Mouse (Mus musculus): ENCODE data around the gene Lcn8. TPM values are rescaled to one million over a fixed set of nuclear protein-coding genes. Genes with fewer than 3 reads are reported as not detected.

The Lcn8 gene
- total and polyA plus RNA-seq, 3 experiments: not detected

- Histone ChIP-seq H3K9me3 (replicated peaks) (no peaks in the 10 kb centered on the region), H3K27me3 (ENCODE audit: insufficient read depth, low read length) (peaks cover 76% of the 10 kb centered on the region)
Measured at GRCm38 (mm10) chr2:25620852-25621228, 32.1 kb upstream of the Lcn8 start.

GRCm38 (mm10) chr2:25621229-25622200 is 31.4 kb upstream of the Lcn8 start, which contains the start of gene Tmem141:
TSS of gene Tmem141 (minus strand) at chr2:25622005.
- peaks cover 74% of the 10 kb centered on the region for H3K27me3 ChIP-seq (ENCODE audit: insufficient read depth, low read length)
- ATAC-seq (ENCODE audit: extremely low read depth, insufficient number of reproducible peaks, low FRiP score, poor library complexity, severe bottlenecking): no peak
- TF ChIP-seq CTCF (IDR thresholded peaks at IDR 0.05; ENCODE audit: low read depth, low read length) (peak; percentile 55; the same call in 1 of the 2 replicates), GATA1 (IDR thresholded peaks at IDR 0.05; ENCODE audit: borderline replicate concordance, low read length) (no peak)

More at GRCm38 (mm10) chr2:25620852-25621228, 32.1 kb upstream of the Lcn8 start:
- ATAC-seq (ENCODE audit: extremely low read depth, insufficient number of reproducible peaks, low FRiP score, poor library complexity, severe bottlenecking) (no peak), DNase-seq (ENCODE audit: low spot score) (no peak)
- H3K4me3 ChIP-seq (ENCODE audit: low read depth, low read length): no peak overlapping the region
- no peaks in the 10 kb centered on the region for H3K36me3 ChIP-seq (replicated peaks)
- TF ChIP-seq GATA1 (IDR thresholded peaks at IDR 0.05; ENCODE audit: borderline replicate concordance, low read length) (no peak), GATA2 (IDR thresholded peaks at IDR 0.05; ENCODE audit: borderline replicate concordance, low read depth, low read length) (no peak), TAL1 (conservative IDR thresholded peaks at IDR 0.05; ENCODE audit: low read depth, low read length) (no peak), CTCF (IDR thresholded peaks at IDR 0.05; ENCODE audit: low read depth, low read length) (no peak), POLR2AphosphoS5 (IDR thresholded peaks at IDR 0.05; ENCODE audit: insufficient replicate concordance, low read depth, low read length) (no peak)
- peaks cover 3% of the 10 kb centered on the region; the same call in 1 of the 2 replicates for H3K4me1 ChIP-seq (ENCODE audit: insufficient read depth, low read depth, low read length)

GRCm38 (mm10) chr2:25625986-25626385 is 26.9 kb upstream of the Lcn8 start:
- ATAC-seq (ENCODE audit: extremely low read depth, insufficient number of reproducible peaks, low FRiP score, poor library complexity, severe bottlenecking) (no peak), DNase-seq (ENCODE audit: low spot score) (no peak)
- Histone ChIP-seq H3K36me3 (replicated peaks) (no peaks in the 10 kb centered on the region), H3K27me3 (ENCODE audit: insufficient read depth, low read length) (peaks cover 49% of the 10 kb centered on the region), H3K4me1 (ENCODE audit: insufficient read depth, low read depth, low read length) (no peaks in the 10 kb centered on the region), H3K9me3 (replicated peaks) (no peaks in the 10 kb centered on the region), H3K4me3 (ENCODE audit: low read depth, low read length) (no peak overlapping the region)
- no peak for TF ChIP-seq POLR2AphosphoS5 (IDR thresholded peaks at IDR 0.05; ENCODE audit: insufficient replicate concordance, low read depth, low read length)
- no peak for TF ChIP-seq CTCF (IDR thresholded peaks at IDR 0.05; ENCODE audit: low read depth, low read length)
- TF ChIP-seq GATA1 (IDR thresholded peaks at IDR 0.05; ENCODE audit: borderline replicate concordance, low read length): no peak
- no peak for TF ChIP-seq TAL1 (conservative IDR thresholded peaks at IDR 0.05; ENCODE audit: low read depth, low read length)
- TF ChIP-seq GATA2 (IDR thresholded peaks at IDR 0.05; ENCODE audit: borderline replicate concordance, low read depth, low read length): no peak

More at GRCm38 (mm10) chr2:25621229-25622200, 31.4 kb upstream of the Lcn8 start, which contains the start of gene Tmem141:
- H3K4me3 ChIP-seq (ENCODE audit: low read depth, low read length): no peak within 1 kb of the TSS
- no peaks in the 10 kb centered on the region for H3K9me3 ChIP-seq (replicated peaks)
- DNase-seq (ENCODE audit: low spot score): peak; percentile 45
- peaks cover 3% of the 10 kb centered on the region; the same call in 1 of the 2 replicates for H3K4me1 ChIP-seq (ENCODE audit: insufficient read depth, low read depth, low read length)
- H3K36me3 ChIP-seq (replicated peaks): no peaks in the 10 kb centered on the region

DNA sequence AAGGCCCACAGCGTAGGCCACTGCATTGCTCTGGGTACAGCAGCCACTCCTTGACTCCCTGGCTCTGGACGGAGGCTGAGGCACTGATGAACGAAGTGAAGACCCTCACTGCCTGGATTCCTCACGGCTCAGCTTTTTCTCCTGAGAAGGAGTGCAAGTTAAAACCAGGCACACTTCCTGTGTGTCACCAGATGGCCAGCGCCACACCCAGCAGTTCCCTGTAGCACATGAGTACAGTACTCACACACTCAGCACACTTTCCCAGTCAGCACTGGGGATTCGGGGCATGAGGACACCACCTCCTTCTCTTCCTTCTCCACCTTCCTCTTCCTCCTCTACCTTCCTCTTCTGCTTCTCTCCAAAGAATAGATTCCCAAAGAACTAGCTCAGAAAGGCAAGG is 25.1 kb upstream of the Lcn8 start, which contains the start of gene Fcna:
Gene Fcna (minus strand): TSS at position 220 of the 400 bp plus-strand sequence.
- Histone ChIP-seq H3K9me3 (replicated peaks) (no peaks in the 10 kb centered on the region), H3K36me3 (replicated peaks) (no peaks in the 10 kb centered on the region), H3K27me3 (ENCODE audit: insufficient read depth, low read length) (peaks cover 44% of the 10 kb centered on the region), H3K4me1 (ENCODE audit: insufficient read depth, low read depth, low read length) (no peaks in the 10 kb centered on the region), H3K4me3 (ENCODE audit: low read depth, low read length) (no peak within 1 kb of the TSS)
- no peak for TF ChIP-seq GATA2 (IDR thresholded peaks at IDR 0.05; ENCODE audit: borderline replicate concordance, low read depth, low read length)
- TF ChIP-seq POLR2AphosphoS5 (IDR thresholded peaks at IDR 0.05; ENCODE audit: insufficient replicate concordance, low read depth, low read length): no peak
- no peak for TF ChIP-seq GATA1 (IDR thresholded peaks at IDR 0.05; ENCODE audit: borderline replicate concordance, low read length)
- no peak for TF ChIP-seq TAL1 (conservative IDR thresholded peaks at IDR 0.05; ENCODE audit: low read depth, low read length)
- TF ChIP-seq CTCF (IDR thresholded peaks at IDR 0.05; ENCODE audit: low read depth, low read length): no peak
- ATAC-seq (ENCODE audit: extremely low read depth, insufficient number of reproducible peaks, low FRiP score, poor library complexity, severe bottlenecking) (no peak), DNase-seq (ENCODE audit: low spot score) (no peak)

GRCm38 (mm10) chr2:25628738-25629137 is 24.2 kb upstream of the Lcn8 start:
- no peak for ATAC-seq (ENCODE audit: extremely low read depth, insufficient number of reproducible peaks, low FRiP score, poor library complexity, severe bottlenecking)
- DNase-seq (ENCODE audit: low spot score): no peak
- Histone ChIP-seq H3K36me3 (replicated peaks) (no peaks in the 10 kb centered on the region), H3K9me3 (replicated peaks) (no peaks in the 10 kb centered on the region), H3K4me1 (ENCODE audit: insufficient read depth, low read depth, low read length) (no peaks in the 10 kb centered on the region), H3K27me3 (ENCODE audit: insufficient read depth, low read length) (peaks cover 44% of the 10 kb centered on the region), H3K4me3 (ENCODE audit: low read depth, low read length) (no peak overlapping the region)
- TF ChIP-seq TAL1 (conservative IDR thresholded peaks at IDR 0.05; ENCODE audit: low read depth, low read length): no peak
- TF ChIP-seq GATA1 (IDR thresholded peaks at IDR 0.05; ENCODE audit: borderline replicate concordance, low read length): no peak
- TF ChIP-seq GATA2 (IDR thresholded peaks at IDR 0.05; ENCODE audit: borderline replicate concordance, low read depth, low read length): no peak
- TF ChIP-seq POLR2AphosphoS5 (IDR thresholded peaks at IDR 0.05; ENCODE audit: insufficient replicate concordance, low read depth, low read length): no peak
- no peak for TF ChIP-seq CTCF (IDR thresholded peaks at IDR 0.05; ENCODE audit: low read depth, low read length)

DNA sequence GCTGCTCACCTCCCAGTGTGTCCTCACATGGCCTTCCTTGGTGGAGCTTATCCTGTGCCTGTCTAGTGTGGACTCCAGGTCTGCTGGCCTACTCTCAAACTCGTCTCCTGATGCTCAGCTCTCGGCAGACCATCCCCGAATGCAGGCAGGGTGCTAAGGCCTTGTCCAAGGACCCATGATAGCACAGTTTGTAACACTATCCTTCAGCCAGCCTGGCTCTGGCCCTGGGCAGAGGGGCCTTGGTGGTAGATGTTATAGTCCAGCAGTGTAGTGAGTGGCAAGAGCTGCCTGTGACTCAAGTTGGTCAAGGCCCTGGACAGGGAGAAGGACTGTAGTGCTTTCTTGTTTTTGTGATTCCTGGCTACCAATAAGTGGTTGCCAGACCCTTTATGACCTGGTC is 19.3 kb upstream of the Lcn8 start:
- H3K9me3 ChIP-seq (replicated peaks): no peaks in the 10 kb centered on the region
- DNase-seq (ENCODE audit: low spot score): no peak
- H3K27me3 ChIP-seq (ENCODE audit: insufficient read depth, low read length): peaks cover 11% of the 10 kb centered on the region; the same call in 1 of the 2 replicates
- H3K36me3 ChIP-seq (replicated peaks): no peaks in the 10 kb centered on the region
- no peak for TF ChIP-seq POLR2AphosphoS5 (IDR thresholded peaks at IDR 0.05; ENCODE audit: insufficient replicate concordance, low read depth, low read length)
- H3K4me3 ChIP-seq (ENCODE audit: low read depth, low read length): no peak overlapping the region
- H3K4me1 ChIP-seq (ENCODE audit: insufficient read depth, low read depth, low read length): no peaks in the 10 kb centered on the region
- no peak for ATAC-seq (ENCODE audit: extremely low read depth, insufficient number of reproducible peaks, low FRiP score, poor library complexity, severe bottlenecking)

Measured in G1E (cell line).